9 mouse cellular contexts compared by ENCODE assay signal in genomic region chrX:169980809-169981289, GRCm38 (mm10). TPM values are rescaled to one million over a fixed set of nuclear protein-coding genes. Genes with fewer than 3 reads are reported as not detected.
DNase-seq lines count a peak whose midpoint lies in the region; ATAC-seq and TF ChIP-seq lines count a peak whose summit lies in the region.
"Had no signal": no experiment of that assay in that cellular context is flagged by ENCODE, and none has a peak within 500 bp of the region (broad histone marks: within the 10 kb centered on the region; RNA-seq: fewer than 3 reads in every experiment).

No protein-coding gene starts in this region.

- no peaks in the 10 kb centered on the region for H3K4me1 ChIP-seq in hindbrain, postnatal 0 days (ENCODE audit: insufficient read depth, low read length)
- no peaks in the 10 kb centered on the region; the same call in 1 of the 2 replicates for H3K4me1 ChIP-seq in hindbrain, embryonic 13.5 days (replicated peaks)
- peaks cover 3% of the 10 kb centered on the region; the same call in 1 of the 2 replicates for H3K4me1 ChIP-seq in liver, embryonic 16.5 days (ENCODE audit: control insufficient read depth, low read depth, low read length)
- H3K4me1 ChIP-seq in intestine, embryonic 16.5 days (ENCODE audit: control insufficient read depth, insufficient read depth, low read length), result no peaks in the 10 kb centered on the region
- no peaks in the 10 kb centered on the region for H3K4me1 ChIP-seq in kidney, embryonic 15.5 days

- no peak overlapping the region for H3K4me2 ChIP-seq in hindbrain, postnatal 0 days (ENCODE audit: low read depth, low read length)
- no peak overlapping the region for H3K4me2 ChIP-seq in hindbrain, embryonic 13.5 days
- H3K4me2 ChIP-seq in liver, embryonic 16.5 days (ENCODE audit: low read depth, low read length), result no peak overlapping the region
- no peak overlapping the region for H3K4me2 ChIP-seq in intestine, embryonic 16.5 days (ENCODE audit: low read depth, low read length)
- no peak overlapping the region for H3K4me2 ChIP-seq in kidney, embryonic 15.5 days

- H3K27ac ChIP-seq in hindbrain, postnatal 0 days, result no peak overlapping the region
- no peak overlapping the region for H3K27ac ChIP-seq in hindbrain, embryonic 13.5 days
- no peak overlapping the region for H3K27ac ChIP-seq in liver, embryonic 16.5 days (ENCODE audit: low read length)
- H3K27ac ChIP-seq in intestine, embryonic 16.5 days (ENCODE audit: low read length), result no peak overlapping the region
- no peak overlapping the region for H3K27ac ChIP-seq in kidney, embryonic 15.5 days

- H3K9ac ChIP-seq in hindbrain, postnatal 0 days (replicated peaks; ENCODE audit: low read length), result no peak overlapping the region
- no peak overlapping the region for H3K9ac ChIP-seq in hindbrain, embryonic 13.5 days
- H3K9ac ChIP-seq in liver, embryonic 16.5 days (ENCODE audit: low read depth, low read length), result no peak overlapping the region
- no peak overlapping the region for H3K9ac ChIP-seq in intestine, embryonic 16.5 days (ENCODE audit: low read depth, low read length)
- H3K9ac ChIP-seq in kidney, embryonic 15.5 days, result no peak overlapping the region

- 53% methylated on average over 12 of the region's 12 CpGs for WGBS in hindbrain, postnatal 0 days
- 91% methylated on average over 12 of the region's 12 CpGs for WGBS in hindbrain, embryonic 13.5 days
- 70% methylated on average over 12 of the region's 12 CpGs for WGBS in liver, embryonic 16.5 days (ENCODE audit: insufficient replicate concordance)
- 84% methylated on average over 12 of the region's 12 CpGs for WGBS in intestine, embryonic 16.5 days
- 77% methylated on average over 12 of the region's 12 CpGs for WGBS in kidney, embryonic 15.5 days

- no peak overlapping the region for H3K4me3 ChIP-seq in hindbrain, postnatal 0 days (ENCODE audit: low read length)
- H3K4me3 ChIP-seq in hindbrain, embryonic 13.5 days, result no peak overlapping the region
- no peak overlapping the region for H3K4me3 ChIP-seq in liver, embryonic 16.5 days (ENCODE audit: low read depth, low read length)
- H3K4me3 ChIP-seq in intestine, embryonic 16.5 days (ENCODE audit: low read length), result no peak overlapping the region
- H3K4me3 ChIP-seq in kidney, embryonic 15.5 days (replicated peaks), result no peak overlapping the region
- H3K4me3 ChIP-seq: megakaryocyte, embryonic 14.5 days had no signal

- ATAC-seq in hindbrain, postnatal 0 days, result no peak
- no peak for ATAC-seq in hindbrain, embryonic 13.5 days (ENCODE audit: low FRiP score)
- ATAC-seq in liver, embryonic 16.5 days (ENCODE audit: low read depth), result peak; percentile 43
- ATAC-seq in intestine, embryonic 16.5 days, result no peak
- ATAC-seq in kidney, embryonic 15.5 days (replicated peaks; ENCODE audit: low FRiP score), result no peak

- peak; percentile 25 for DNase-seq in hindbrain, postnatal 0 days (ENCODE audit: low spot score)
- peak; percentile 30 to 63 for DNase-seq in spleen, postnatal 4 days (ENCODE audit: low spot score in 2 of 2)
- no peak for DNase-seq in spleen, postnatal 14 days (ENCODE audit: low spot score in 2 of 2)
- peak; percentile 16 for DNase-seq in embryo, embryonic 11.5 days (ENCODE audit: low read depth, low spot score)

- no peak for TF ChIP-seq CTCF in hindbrain, postnatal 0 days (IDR thresholded peaks at IDR 0.05; ENCODE audit: low read depth)

- peaks cover 15% of the 10 kb centered on the region; the same call in 1 of the 2 replicates for H3K27me3 ChIP-seq in hindbrain, postnatal 0 days (ENCODE audit: insufficient read depth, low read length)
- H3K27me3 ChIP-seq in hindbrain, embryonic 13.5 days, result no peaks in the 10 kb centered on the region
- H3K27me3 ChIP-seq in liver, embryonic 16.5 days (ENCODE audit: control insufficient read depth, insufficient read depth, low read depth, low read length), result no peaks in the 10 kb centered on the region
- H3K27me3 ChIP-seq in intestine, embryonic 16.5 days (replicated peaks; ENCODE audit: control insufficient read depth, insufficient read depth, low read length), result no peaks in the 10 kb centered on the region
- no peaks in the 10 kb centered on the region for H3K27me3 ChIP-seq in kidney, embryonic 15.5 days
- H3K27me3 ChIP-seq: megakaryocyte, embryonic 14.5 days had no signal

- peaks cover 3% of the 10 kb centered on the region; the same call in 1 of the 2 replicates for H3K9me3 ChIP-seq in hindbrain, postnatal 0 days (ENCODE audit: low read length)
- H3K9me3 ChIP-seq in hindbrain, embryonic 13.5 days, result peaks cover 88% of the 10 kb centered on the region
- peaks cover 15% of the 10 kb centered on the region for H3K9me3 ChIP-seq in liver, embryonic 16.5 days (replicated peaks; ENCODE audit: control insufficient read depth, low read length)
- H3K9me3 ChIP-seq in intestine, embryonic 16.5 days (ENCODE audit: control insufficient read depth, low read length), result peaks cover 7% of the 10 kb centered on the region
- peaks cover 36% of the 10 kb centered on the region for H3K9me3 ChIP-seq in kidney, embryonic 15.5 days (replicated peaks)

- no peaks in the 10 kb centered on the region for H3K36me3 ChIP-seq in hindbrain, postnatal 0 days (ENCODE audit: insufficient read depth, low read length)
- peaks cover 56% of the 10 kb centered on the region for H3K36me3 ChIP-seq in hindbrain, embryonic 13.5 days
- peaks cover 32% of the 10 kb centered on the region for H3K36me3 ChIP-seq in liver, embryonic 16.5 days (ENCODE audit: control insufficient read depth, insufficient read depth)
- H3K36me3 ChIP-seq in intestine, embryonic 16.5 days (ENCODE audit: control insufficient read depth, insufficient read depth, low read length), result peaks cover 28% of the 10 kb centered on the region
- peaks cover 80% of the 10 kb centered on the region for H3K36me3 ChIP-seq in kidney, embryonic 15.5 days

RNA-seq across cellular contexts. Expression of gene Gm21887, which starts 28.6 kb away (rescaled TPM):
- total RNA-seq in hindbrain, postnatal 0 days (2014; rRNA removed), result 8.3 and 87.1 TPM in 2 replicates
- polyA plus RNA-seq in hindbrain, postnatal 0 days (2015; fragmentation: Nextera tagmentation; extraction: Ambion mirVana), result 194 and 245 TPM in 2 replicates
- polyA plus RNA-seq in hindbrain, embryonic 13.5 days (2015; fragmentation: Nextera tagmentation; extraction: Ambion mirVana), result 169 and 177 TPM in 2 replicates
- 58.5 and 73.3 TPM in 2 replicates for polyA plus RNA-seq in liver, embryonic 16.5 days (2015; fragmentation: Nextera tagmentation; extraction: Ambion mirVana)
- 111 and 149 TPM in 2 replicates for polyA plus RNA-seq in intestine, embryonic 16.5 days (2015; fragmentation: Nextera tagmentation; extraction: Ambion mirVana)
- 193 and 248 TPM in 2 replicates for polyA plus RNA-seq in kidney, embryonic 15.5 days (2015; fragmentation: Nextera tagmentation; extraction: Ambion mirVana)

Comparison
In these comparisons a context has a peak if more than half of its experiments do, and no peak if none do; other contexts are left out.
1. DNase-seq: peak in hindbrain, postnatal 0 days (single experiment), spleen, postnatal 4 days (2 of 2) and embryo, embryonic 11.5 days (single experiment); none in spleen, postnatal 14 days (0 of 2).